Mouse (Mus musculus): ENCODE measurements around the gene Kif22.

The Kif22 gene

GRCm38 (mm10) chr7:127016971-127017949 is 25.0 kb downstream of the Kif22 start, which contains the start of gene Pagr1a:
TSS of gene Pagr1a (minus strand) at chr7:127017352.
- DNase-seq (ENCODE audit: low read depth, low spot score): peak; percentile 100

GRCm38 (mm10) chr7:127016486-127016938 is 25.8 kb downstream of the Kif22 start:
- no peak for DNase-seq (ENCODE audit: low read depth, low spot score)

- DNase-seq (ENCODE audit: low read depth, low spot score): no peak
These were observed 26.0 kb downstream of the Kif22 start, which contains the start of gene Pagr1b for GRCm38 (mm10) chr7:127016481-127016485. TSS of gene Pagr1b (minus strand) at chr7:127016484.

GRCm38 (mm10) chr7:127016081-127016480 is 26.2 kb downstream of the Kif22 start:
- DNase-seq (ENCODE audit: low read depth, low spot score): peak; percentile 89

GRCm38 (mm10) chr7:127014993-127015392 is 27.3 kb downstream of the Kif22 start:
- DNase-seq (ENCODE audit: low read depth, low spot score): no peak

- DNase-seq (ENCODE audit: low read depth, low spot score): peak; percentile 85
These were observed 28.0 kb downstream of the Kif22 start, which contains the start of gene Mvp for GRCm38 (mm10) chr7:127014320-127014719. TSS of gene Mvp (minus strand) at chr7:127014621.

GRCm38 (mm10) chr7:127013385-127013784 is 28.9 kb downstream of the Kif22 start:
- no peak for DNase-seq (ENCODE audit: low read depth, low spot score)

- DNase-seq (ENCODE audit: low read depth, low spot score): no peak
These were observed 29.4 kb downstream of the Kif22 start for GRCm38 (mm10) chr7:127012845-127013244.

- no peak for DNase-seq (ENCODE audit: low read depth, low spot score)
These were observed 29.9 kb downstream of the Kif22 start for GRCm38 (mm10) chr7:127012374-127012773.

GRCm38 (mm10) chr7:127011717-127012116 is 30.6 kb downstream of the Kif22 start:
- no peak for DNase-seq (ENCODE audit: low read depth, low spot score)

- no peak for DNase-seq (ENCODE audit: low read depth, low spot score)
These were observed 31.2 kb downstream of the Kif22 start for GRCm38 (mm10) chr7:127011051-127011450.

- DNase-seq (ENCODE audit: low read depth, low spot score): no peak
These were observed 32.8 kb downstream of the Kif22 start for GRCm38 (mm10) chr7:127009307-127010085.

GRCm38 (mm10) chr7:127008239-127009019 is 33.8 kb downstream of the Kif22 start:
- DNase-seq (ENCODE audit: low read depth, low spot score): peak; percentile 45

GRCm38 (mm10) chr7:127007313-127008024 is 34.8 kb downstream of the Kif22 start:
- DNase-seq (ENCODE audit: low read depth, low spot score): no peak

GRCm38 (mm10) chr7:127004122-127004875 is 38.0 kb downstream of the Kif22 start:
- DNase-seq (ENCODE audit: low read depth, low spot score): peak; percentile 39

- no peak for DNase-seq (ENCODE audit: low read depth, low spot score)
These were observed 38.7 kb downstream of the Kif22 start for GRCm38 (mm10) chr7:127003620-127004019.

GRCm38 (mm10) chr7:126999568-126999967 is 42.7 kb downstream of the Kif22 start:
- DNase-seq (ENCODE audit: low read depth, low spot score): no peak

GRCm38 (mm10) chr7:126996449-126996848 is 45.8 kb downstream of the Kif22 start:
- no peak for DNase-seq (ENCODE audit: low read depth, low spot score)

- DNase-seq (ENCODE audit: low read depth, low spot score): no peak
These were observed 53.5 kb downstream of the Kif22 start for GRCm38 (mm10) chr7:126988816-126989215.

GRCm38 (mm10) chr7:126986319-126986718 is 56.0 kb downstream of the Kif22 start:
- no peak for DNase-seq (ENCODE audit: low read depth, low spot score)
